Mouse (Mus musculus): ENCODE results near the gene Cd300e.
A peak's percentile ranks its signal among the peaks of the same experiment; 100 is the strongest.

Gene Cd300e

GRCm38 (mm10) chr11:115062077-115062476 lies at the start of gene Cd300e:
Gene Cd300e, minus strand, starts transcription at chr11:115062177.
- no peak for ATAC-seq (ENCODE audit: insufficient number of reproducible peaks, low FRiP score, low TSS enrichment)

- ATAC-seq (ENCODE audit: insufficient number of reproducible peaks, low FRiP score, low TSS enrichment) = no peak
Observed at GRCm38 (mm10) chr11:115110271-115110670, 48.3 kb upstream of the Cd300e start.

- ATAC-seq (ENCODE audit: insufficient number of reproducible peaks, low FRiP score, low TSS enrichment) = no peak
Observed at GRCm38 (mm10) chr11:115108176-115108575, 46.2 kb upstream of the Cd300e start.

- ATAC-seq (ENCODE audit: insufficient number of reproducible peaks, low FRiP score, low TSS enrichment) = no peak
Observed at GRCm38 (mm10) chr11:115107403-115107916, 45.5 kb upstream of the Cd300e start.

GRCm38 (mm10) chr11:115106638-115107037 lies 44.7 kb upstream of the Cd300e start:
- ATAC-seq (ENCODE audit: insufficient number of reproducible peaks, low FRiP score, low TSS enrichment) = no peak

GRCm38 (mm10) chr11:115104769-115105563 lies 43.0 kb upstream of the Cd300e start:
- no peak for ATAC-seq (ENCODE audit: insufficient number of reproducible peaks, low FRiP score, low TSS enrichment)

- ATAC-seq (ENCODE audit: insufficient number of reproducible peaks, low FRiP score, low TSS enrichment) = no peak
Observed at GRCm38 (mm10) chr11:115103470-115104413, 41.8 kb upstream of the Cd300e start.

- ATAC-seq (ENCODE audit: insufficient number of reproducible peaks, low FRiP score, low TSS enrichment) = no peak
Observed at GRCm38 (mm10) chr11:115102116-115102515, 40.1 kb upstream of the Cd300e start.

GRCm38 (mm10) chr11:115101615-115102051 lies 39.7 kb upstream of the Cd300e start:
- ATAC-seq (ENCODE audit: insufficient number of reproducible peaks, low FRiP score, low TSS enrichment) = no peak

GRCm38 (mm10) chr11:115100741-115101140 lies 38.8 kb upstream of the Cd300e start:
- no peak for ATAC-seq (ENCODE audit: insufficient number of reproducible peaks, low FRiP score, low TSS enrichment)

GRCm38 (mm10) chr11:115100032-115100621 lies 38.1 kb upstream of the Cd300e start:
- ATAC-seq (ENCODE audit: insufficient number of reproducible peaks, low FRiP score, low TSS enrichment) = no peak

- no peak for ATAC-seq (ENCODE audit: insufficient number of reproducible peaks, low FRiP score, low TSS enrichment)
Observed at GRCm38 (mm10) chr11:115099241-115099840, 37.4 kb upstream of the Cd300e start.

- ATAC-seq (ENCODE audit: insufficient number of reproducible peaks, low FRiP score, low TSS enrichment) = peak; percentile 64; the same call in 1 of the 2 replicates
Observed at GRCm38 (mm10) chr11:115098203-115098932, 36.4 kb upstream of the Cd300e start.

GRCm38 (mm10) chr11:115092140-115092539 lies 30.2 kb upstream of the Cd300e start:
- no peak for ATAC-seq (ENCODE audit: insufficient number of reproducible peaks, low FRiP score, low TSS enrichment)

- peak; percentile 88; the same call in 1 of the 2 replicates for ATAC-seq (ENCODE audit: insufficient number of reproducible peaks, low FRiP score, low TSS enrichment)
Observed at GRCm38 (mm10) chr11:115091362-115091901, 29.5 kb upstream of the Cd300e start, which contains the start of gene Rab37. Gene Rab37, plus strand, starts transcription at chr11:115091431.

- no peak for ATAC-seq (ENCODE audit: insufficient number of reproducible peaks, low FRiP score, low TSS enrichment)
Observed at GRCm38 (mm10) chr11:115089853-115090252, 27.9 kb upstream of the Cd300e start.

GRCm38 (mm10) chr11:115086213-115086612 lies 24.2 kb upstream of the Cd300e start:
- no peak for ATAC-seq (ENCODE audit: insufficient number of reproducible peaks, low FRiP score, low TSS enrichment)

GRCm38 (mm10) chr11:115085064-115085463 lies 23.1 kb upstream of the Cd300e start:
- ATAC-seq (ENCODE audit: insufficient number of reproducible peaks, low FRiP score, low TSS enrichment) = no peak

- no peak for ATAC-seq (ENCODE audit: insufficient number of reproducible peaks, low FRiP score, low TSS enrichment)
Observed at GRCm38 (mm10) chr11:115084595-115084994, 22.6 kb upstream of the Cd300e start.
